Mouse (Mus musculus): Measurements from ENCODE around the gene Strn3.

GRCm38 (mm10) chr12:51736807-51737206 lies 45.1 kb upstream of the Strn3 start:
- TF ChIP-seq CTCF (IDR thresholded peaks at IDR 0.05; ENCODE audit: insufficient read depth, low read length) = no peak
- no peak for TF ChIP-seq POLR2A (IDR thresholded peaks at IDR 0.05; ENCODE audit: borderline replicate concordance, extremely low read depth, low read depth, low read length)

Measured in lung, adult 2 months (tissue).